In genomic region chr11:51763955-51764354, GRCm38 (mm10) we compare ENCODE assay signal across 8 mouse cellular contexts. TPM values are rescaled to one million over a fixed set of nuclear protein-coding genes. Genes with fewer than 3 reads are reported as not detected.
DNase-seq lines count a peak whose midpoint lies in the region; ATAC-seq and TF ChIP-seq lines count a peak whose summit lies in the region.

No protein-coding gene starts in this region.

- in situ Hi-C loops in ES-E14 (cut with MboI; ENCODE audit: low sequenced_read_pairs in 2 of 2, unreplicated experiment in 2 of 2): no loop called here

- peak overlapping the region; percentile 94 for H3K4me3 ChIP-seq in heart, embryonic 10.5 days
- H3K4me3 ChIP-seq in ES-E14 (ENCODE audit: insufficient read depth in 1 of 2, low read depth in 1 of 2, low read length in 2 of 2, poor library complexity in 1 of 2, severe bottlenecking in 1 of 2): peak overlapping the region; percentile 93 to 99
- peak overlapping the region; percentile 71 for H3K4me3 ChIP-seq in hindbrain, embryonic 11.5 days (ENCODE audit: low read depth, low read length)

- 0 out of 2 replicates have a peak, but pooled peaks cover 5% of the 10 kb centered on the region for H3K27me3 ChIP-seq in heart, embryonic 10.5 days (ENCODE audit: insufficient read depth, poor library complexity, severe bottlenecking)
- H3K27me3 ChIP-seq in hindbrain, embryonic 11.5 days (ENCODE audit: control insufficient read depth, insufficient read depth, low read length): no peaks in the 10 kb centered on the region

- H3K36me3 ChIP-seq in heart, embryonic 10.5 days: 0 out of 2 replicates have a peak, but pooled peaks cover 4% of the 10 kb centered on the region
- no peaks in the 10 kb centered on the region for H3K36me3 ChIP-seq in ES-E14 (ENCODE audit: control insufficient read depth, insufficient read depth, low read length, poor library complexity, severe bottlenecking)
- H3K36me3 ChIP-seq in hindbrain, embryonic 11.5 days (ENCODE audit: control insufficient read depth, insufficient read depth, low read length): no peaks in the 10 kb centered on the region

- peaks cover 19% of the 10 kb centered on the region for H3K4me1 ChIP-seq in heart, embryonic 10.5 days
- 0 out of 4 replicates have a peak, but pooled peaks cover 0 to 1% of the 10 kb centered on the region in 2 experiments for H3K4me1 ChIP-seq in ES-E14 (ENCODE audit: control insufficient read depth in 2 of 2, insufficient read depth in 2 of 2, low read length in 2 of 2, poor library complexity in 1 of 2)
- no peaks in the 10 kb centered on the region for H3K4me1 ChIP-seq in hindbrain, embryonic 11.5 days (replicated peaks; ENCODE audit: control insufficient read depth, insufficient read depth, low read length)

- peak overlapping the region; percentile 90 for H3K27ac ChIP-seq in heart, embryonic 10.5 days
- H3K27ac ChIP-seq in ES-E14 (ENCODE audit: insufficient read depth, low read depth, low read length, poor library complexity, severe bottlenecking): no peak overlapping the region
- no peak overlapping the region for H3K27ac ChIP-seq in hindbrain, embryonic 11.5 days (ENCODE audit: low read depth, low read length)

- WGBS in heart, embryonic 10.5 days: 5% methylated on average over 13 of the region's 13 CpGs
- WGBS in hindbrain, embryonic 11.5 days: 4% methylated on average over 13 of the region's 13 CpGs

- no peaks in the 10 kb centered on the region for H3K9me3 ChIP-seq in heart, embryonic 10.5 days
- H3K9me3 ChIP-seq in ES-E14 (ENCODE audit: control insufficient read depth, insufficient read depth, low read depth, low read length): no peaks in the 10 kb centered on the region
- no peaks in the 10 kb centered on the region for H3K9me3 ChIP-seq in hindbrain, embryonic 11.5 days (ENCODE audit: control insufficient read depth, low read length)

- H3K9ac ChIP-seq in ES-E14 (ENCODE audit: insufficient read depth, low read depth, low read length, poor library complexity, severe bottlenecking): peak overlapping the region; percentile 92
- H3K9ac ChIP-seq in hindbrain, embryonic 11.5 days (ENCODE audit: low read depth, low read length): peak overlapping the region; percentile 74

- H3K4me2 ChIP-seq in hindbrain, embryonic 11.5 days (replicated peaks; ENCODE audit: low read depth, low read length): peak overlapping the region; percentile 83

- peak; percentile 14; the same call in 1 of the 2 replicates for ATAC-seq in hindbrain, embryonic 11.5 days (ENCODE audit: low FRiP score)
- ATAC-seq in megakaryocyte-erythroid progenitor cell, adult 5-6 weeks (replicated peaks; ENCODE audit: low FRiP score, low TSS enrichment, poor library complexity, severe bottlenecking): peak; percentile 16; the same call in 1 of the 2 replicates

- DNase-seq in heart, embryonic 10.5 days (ENCODE audit: low spot score): no peak
- DNase-seq in heart, adult 18-20 months: no peak
- DNase-seq in ES-E14 (ENCODE audit: low read depth, low spot score): no peak
- no peak for DNase-seq in hindbrain, embryonic 11.5 days (ENCODE audit: low spot score)
- no peak for DNase-seq in T-cell, adult 2 months (ENCODE audit: low spot score)
- DNase-seq in cerebellum, adult 9-10 months: no peak
- no peak for DNase-seq in adrenal gland, postnatal 25 days

TF ChIP-seq in ES-E14, 5 proteins besides CTCF, POLR2A, EP300 and RAD21:
- TF ChIP-seq ZNF384 (IDR thresholded peaks at IDR 0.05; ENCODE audit: low read depth, low read length): no peak
- no peak for TF ChIP-seq ZC3H11A (IDR thresholded peaks at IDR 0.05; ENCODE audit: borderline replicate concordance, low read depth, low read length)
- TF ChIP-seq MAFK (IDR thresholded peaks at IDR 0.05; ENCODE audit: insufficient read depth, low read depth, low read length): no peak
- no peak for TF ChIP-seq CHD2 (IDR thresholded peaks at IDR 0.05; ENCODE audit: low read depth, low read length)
- no peak for TF ChIP-seq HCFC1 (IDR thresholded peaks at IDR 0.05; ENCODE audit: borderline replicate concordance, insufficient read depth, low read length)

RNA-seq across cellular contexts. Expression of gene Sar1b, which starts 0.5 kb away (rescaled TPM):
- polyA plus RNA-seq in heart, embryonic 10.5 days (2016; fragmentation: Nextera tagmentation; extraction: Ambion mirVana): 125 and 134 TPM in 2 replicates
- 100 to 1,000 TPM; 142 to 150 TPM for total RNA-seq in heart, adult 18-20 months (2021)
- 86.0 and 86.1 TPM in 2 replicates for total RNA-seq in ES-E14 (2012; rRNA removed)
- 140 and 146 TPM in 2 replicates for polyA plus RNA-seq in hindbrain, embryonic 11.5 days (2014; fragmentation: Nextera tagmentation; extraction: Ambion mirVana)
- total RNA-seq in megakaryocyte-erythroid progenitor cell, adult 5-6 weeks (2014; fragmentation: Nextera tagmentation): 63.9 and 74.0 TPM in 2 replicates
- 62.2 and 85.3 TPM in 2 replicates for total RNA-seq in megakaryocyte-erythroid progenitor cell, adult 5-6 weeks (2017)
- 93.6 and 96.4 TPM in 2 replicates for total RNA-seq in adrenal gland, postnatal 25 days (2021)

RNA-seq across cellular contexts. Expression of gene Sec24a, which starts 0.5 kb away (rescaled TPM):
- polyA plus RNA-seq in heart, embryonic 10.5 days (2016; fragmentation: Nextera tagmentation; extraction: Ambion mirVana): 14.3 and 15.0 TPM in 2 replicates
- 10 to 100 TPM; 16.4 to 17.8 TPM for total RNA-seq in heart, adult 18-20 months (2021)
- 9.3 and 10.9 TPM in 2 replicates for total RNA-seq in ES-E14 (2012; rRNA removed)
- 12.7 and 16.1 TPM in 2 replicates for polyA plus RNA-seq in hindbrain, embryonic 11.5 days (2014; fragmentation: Nextera tagmentation; extraction: Ambion mirVana)
- total RNA-seq in megakaryocyte-erythroid progenitor cell, adult 5-6 weeks (2014; fragmentation: Nextera tagmentation): 23.5 and 30.5 TPM in 2 replicates
- 6.2 and 6.5 TPM in 2 replicates for total RNA-seq in megakaryocyte-erythroid progenitor cell, adult 5-6 weeks (2017)
- total RNA-seq in adrenal gland, postnatal 25 days (2021): 33.8 and 41.2 TPM in 2 replicates
